Mouse (Mus musculus): ENCODE results near the gene Pm20d1. TPM values are rescaled to one million over a fixed set of nuclear protein-coding genes. Genes with fewer than 3 reads are reported as not detected.
A peak's percentile ranks its signal among the peaks of the same experiment; 100 is the strongest.

The Pm20d1 gene
- total and polyA plus RNA-seq, 3 experiments, result 5.8 to 7.5 (median 5.9) TPM

GRCm38 (mm10) chr1:131769296-131769695 is 27.9 kb upstream of the Pm20d1 start:
- peaks cover 1% of the 10 kb centered on the region for H3K4me1 ChIP-seq (ENCODE audit: control insufficient read depth, insufficient read depth, low read length)
- TF ChIP-seq POLR2A (IDR thresholded peaks at IDR 0.05; ENCODE audit: insufficient read depth, low read depth, low read length) (no peak), EP300 (IDR thresholded peaks at IDR 0.05; ENCODE audit: insufficient read depth, low read depth, low read length) (no peak), CTCF (IDR thresholded peaks at IDR 0.05) (no peak)
- no peak overlapping the region for H3K4me3 ChIP-seq
- H3K27me3 ChIP-seq (ENCODE audit: control insufficient read depth, insufficient read depth, low read length), result no peaks in the 10 kb centered on the region
- no peak overlapping the region for H3K27ac ChIP-seq
- H3K36me3 ChIP-seq (ENCODE audit: control insufficient read depth, insufficient read depth, low read length), result no peaks in the 10 kb centered on the region
- intact Hi-C loops (cut with DNase I), result no loop called here
- H3K79me2 ChIP-seq (replicated peaks; ENCODE audit: control insufficient read depth, insufficient read depth, low read length), result no peaks in the 10 kb centered on the region
- no peak for DNase-seq
- 61% methylated on average over 3 of the region's 3 CpGs for WGBS
- H3K9ac ChIP-seq (ENCODE audit: low read depth, low read length), result no peak overlapping the region

GRCm38 (mm10) chr1:131770656-131771055 is 26.5 kb upstream of the Pm20d1 start:
- no peaks in the 10 kb centered on the region; the same call in 1 of the 2 replicates for H3K4me1 ChIP-seq (ENCODE audit: control insufficient read depth, insufficient read depth, low read length)
- peak; percentile 38 to 72 for DNase-seq
- intact Hi-C loops (cut with DNase I), result no loop called here
- WGBS, result 44% methylated on average over 4 of the region's 4 CpGs
- H3K27ac ChIP-seq, result peak overlapping the region; percentile 56
- no peaks in the 10 kb centered on the region for H3K27me3 ChIP-seq (ENCODE audit: control insufficient read depth, insufficient read depth, low read length)
- no peaks in the 10 kb centered on the region for H3K36me3 ChIP-seq (ENCODE audit: control insufficient read depth, insufficient read depth, low read length)
- H3K4me3 ChIP-seq, result no peak overlapping the region
- no peaks in the 10 kb centered on the region for H3K79me2 ChIP-seq (replicated peaks; ENCODE audit: control insufficient read depth, insufficient read depth, low read length)
- no peak overlapping the region for H3K9ac ChIP-seq (ENCODE audit: low read depth, low read length)
- TF ChIP-seq EP300 (IDR thresholded peaks at IDR 0.05; ENCODE audit: insufficient read depth, low read depth, low read length) (peak; percentile 56; the same call in 1 of the 2 replicates), POLR2A (IDR thresholded peaks at IDR 0.05; ENCODE audit: insufficient read depth, low read depth, low read length) (no peak)

GRCm38 (mm10) chr1:131771440-131771839 is 25.7 kb upstream of the Pm20d1 start:
- no peak for TF ChIP-seq CTCF (IDR thresholded peaks at IDR 0.05)
- no peak for TF ChIP-seq POLR2A (IDR thresholded peaks at IDR 0.05; ENCODE audit: insufficient read depth, low read depth, low read length)
- no peak for TF ChIP-seq EP300 (IDR thresholded peaks at IDR 0.05; ENCODE audit: insufficient read depth, low read depth, low read length)
- peak overlapping the region; percentile 56 for H3K27ac ChIP-seq
- H3K79me2 ChIP-seq (replicated peaks; ENCODE audit: control insufficient read depth, insufficient read depth, low read length), result no peaks in the 10 kb centered on the region
- no peaks in the 10 kb centered on the region for H3K27me3 ChIP-seq (ENCODE audit: control insufficient read depth, insufficient read depth, low read length)
- no peaks in the 10 kb centered on the region for H3K36me3 ChIP-seq (ENCODE audit: control insufficient read depth, insufficient read depth, low read length)
- H3K9ac ChIP-seq (ENCODE audit: low read depth, low read length), result no peak overlapping the region
- H3K4me3 ChIP-seq, result no peak overlapping the region
- intact Hi-C loops (cut with DNase I), result no loop called here
- no peaks in the 10 kb centered on the region; the same call in 1 of the 2 replicates for H3K4me1 ChIP-seq (ENCODE audit: control insufficient read depth, insufficient read depth, low read length)
- DNase-seq, result no peak

- Histone ChIP-seq H3K4me3 (no peak overlapping the region), H3K27me3 (ENCODE audit: control insufficient read depth, insufficient read depth, low read length) (no peaks in the 10 kb centered on the region), H3K36me3 (ENCODE audit: control insufficient read depth, insufficient read depth, low read length) (no peaks in the 10 kb centered on the region), H3K27ac (no peak overlapping the region), H3K9ac (ENCODE audit: low read depth, low read length) (no peak overlapping the region), H3K4me1 (ENCODE audit: control insufficient read depth, insufficient read depth, low read length) (no peaks in the 10 kb centered on the region), H3K79me2 (replicated peaks; ENCODE audit: control insufficient read depth, insufficient read depth, low read length) (no peaks in the 10 kb centered on the region)
- intact Hi-C loops (cut with DNase I), result no loop called here
- no peak for DNase-seq
- 50% methylated on average over 3 of the region's 3 CpGs for WGBS
- TF ChIP-seq EP300 (IDR thresholded peaks at IDR 0.05; ENCODE audit: insufficient read depth, low read depth, low read length), result no peak
- TF ChIP-seq POLR2A (IDR thresholded peaks at IDR 0.05; ENCODE audit: insufficient read depth, low read depth, low read length), result no peak
- no peak for TF ChIP-seq CTCF (IDR thresholded peaks at IDR 0.05)
Observed at GRCm38 (mm10) chr1:131794591-131794990, 2.6 kb upstream of the Pm20d1 start.

DNA sequence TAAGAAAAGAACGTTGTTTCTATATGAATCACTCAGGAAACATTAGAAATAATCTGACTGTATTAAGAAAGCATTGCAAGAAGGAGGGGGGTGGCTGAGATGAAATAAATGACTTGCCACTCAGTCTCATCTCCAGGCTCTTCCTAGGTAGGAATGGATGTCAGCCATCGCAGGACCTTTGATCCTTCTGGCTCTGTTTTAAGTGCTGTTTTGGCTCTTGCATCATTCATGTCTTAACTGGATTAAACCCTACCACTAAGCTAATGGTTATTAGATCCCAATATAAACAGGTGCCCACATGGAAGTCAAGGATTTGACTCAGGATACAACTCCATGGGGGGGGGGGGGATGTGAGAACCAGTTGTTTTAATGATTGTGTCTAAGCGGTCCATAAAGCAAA is 2.0 kb upstream of the Pm20d1 start:
- no peak overlapping the region for H3K4me3 ChIP-seq
- no peak overlapping the region for H3K27ac ChIP-seq
- no peak for DNase-seq
- no peak overlapping the region for H3K9ac ChIP-seq (ENCODE audit: low read depth, low read length)
- no peaks in the 10 kb centered on the region for H3K36me3 ChIP-seq (ENCODE audit: control insufficient read depth, insufficient read depth, low read length)
- H3K27me3 ChIP-seq (ENCODE audit: control insufficient read depth, insufficient read depth, low read length), result no peaks in the 10 kb centered on the region
- 75% methylated on average over 3 of the region's 3 CpGs for WGBS
- intact Hi-C loops (cut with DNase I), result no loop called here
- TF ChIP-seq EP300 (IDR thresholded peaks at IDR 0.05; ENCODE audit: insufficient read depth, low read depth, low read length) (no peak), POLR2A (IDR thresholded peaks at IDR 0.05; ENCODE audit: insufficient read depth, low read depth, low read length) (no peak), CTCF (IDR thresholded peaks at IDR 0.05) (no peak)
- no peaks in the 10 kb centered on the region for H3K79me2 ChIP-seq (replicated peaks; ENCODE audit: control insufficient read depth, insufficient read depth, low read length)
- H3K4me1 ChIP-seq (ENCODE audit: control insufficient read depth, insufficient read depth, low read length), result no peaks in the 10 kb centered on the region

GRCm38 (mm10) chr1:131800001-131800400 is 2.8 kb downstream of the Pm20d1 start:
- Histone ChIP-seq H3K36me3 (ENCODE audit: control insufficient read depth, insufficient read depth, low read length) (no peaks in the 10 kb centered on the region), H3K4me3 (no peak overlapping the region), H3K9ac (ENCODE audit: low read depth, low read length) (no peak overlapping the region), H3K27me3 (ENCODE audit: control insufficient read depth, insufficient read depth, low read length) (no peaks in the 10 kb centered on the region), H3K4me1 (ENCODE audit: control insufficient read depth, insufficient read depth, low read length) (no peaks in the 10 kb centered on the region), H3K79me2 (replicated peaks; ENCODE audit: control insufficient read depth, insufficient read depth, low read length) (no peaks in the 10 kb centered on the region), H3K27ac (no peak overlapping the region)
- no peak for DNase-seq
- WGBS, result 74% methylated on average over 1 of the region's 1 CpGs
- intact Hi-C loops (cut with DNase I), result no loop called here
- TF ChIP-seq EP300 (IDR thresholded peaks at IDR 0.05; ENCODE audit: insufficient read depth, low read depth, low read length) (no peak), POLR2A (IDR thresholded peaks at IDR 0.05; ENCODE audit: insufficient read depth, low read depth, low read length) (no peak), CTCF (IDR thresholded peaks at IDR 0.05) (no peak)

Data from heart, adult 2 months (tissue).